Mouse (Mus musculus) forebrain, embryonic 12.5 days (tissue): Measurements from ENCODE around the gene Pafah1b2. TPM values are rescaled to one million over a fixed set of nuclear protein-coding genes. Genes with fewer than 3 reads are reported as not detected.
A peak's percentile ranks its signal among the peaks of the same experiment; 100 is the strongest.

ENCODE experiments used
- ATAC-seq: fragments of 200-750 bp; cut with Nextera tagmentation; 2 replicates; pipeline ENCODE4 v1.8.0; 2017; ENCODE audit warnings: moderate TSS enrichment; ENCODE audit not compliant: low FRiP score
- H3K27ac ChIP-seq: fragments of 300-500 bp; sonication (generic); 2 replicates; pipeline ENCODE4 v1.5.1; 2016; ENCODE audit warnings: mild to moderate bottlenecking
- H3K27me3 ChIP-seq: fragments of 300-500 bp; sonication (generic); 2 replicates; pipeline ENCODE4 v1.6.1; 2016; ENCODE audit warnings: mild to moderate bottlenecking
- H3K36me3 ChIP-seq: fragments of 300-500 bp; sonication (generic); replicated peaks from 2 replicates; pipeline ENCODE4 v1.6.1; 2016; ENCODE audit warnings: mild to moderate bottlenecking
- H3K4me1 ChIP-seq: fragments of 300-500 bp; sonication (generic); 2 replicates; pipeline ENCODE4 v1.6.1; 2016
- H3K4me2 ChIP-seq: fragments of 300-500 bp; sonication (generic); 2 replicates; pipeline ENCODE4 v1.6.1; 2016; ENCODE audit warnings: mild to moderate bottlenecking, moderate library complexity
- H3K4me3 ChIP-seq: fragments of 300-500 bp; sonication (generic); replicated peaks from 2 replicates; pipeline ENCODE4 v1.5.1; 2016; ENCODE audit warnings: mild to moderate bottlenecking
- H3K9ac ChIP-seq: fragments of 300-500 bp; sonication (generic); 2 replicates; pipeline ENCODE4 v1.6.1; 2016; ENCODE audit warnings: mild to moderate bottlenecking
- H3K9me3 ChIP-seq: fragments of 300-500 bp; sonication (generic); 2 replicates; pipeline ENCODE4 v1.6.1; 2016
- WGBS: fragments of 180-500 bp; shearing (Covaris S2); methylation state at CpG from one replicate; pipeline ENCODE4 v1.1.7; 2016; 5-methylcytosine and 5-hydroxymethylcytosine counted together
- polyA plus RNA-seq: library from polyadenylated mRNA; unstranded; fragments of >200 nt; fragmentation: Nextera tagmentation; extraction: Ambion mirVana; gene quantifications from 2 replicates; pipeline ENCODE4 v1.2.1, GENCODE M21; 2016

Gene Pafah1b2
- polyA plus RNA-seq, 1 experiment from 2014 or later, result 298 TPM

- peaks cover 34% of the 10 kb centered on the region for H3K4me1 ChIP-seq
- H3K27ac ChIP-seq, result no peak overlapping the region
- no peak overlapping the region for H3K4me3 ChIP-seq
- 0 out of 2 replicates have a peak, but pooled peaks cover 4% of the 10 kb centered on the region for H3K36me3 ChIP-seq
- no peak overlapping the region for H3K9ac ChIP-seq
- no peak for ATAC-seq
- H3K27me3 ChIP-seq, result no peaks in the 10 kb centered on the region
- 95% methylated on average over 6 of the region's 6 CpGs for WGBS
- no peaks in the 10 kb centered on the region for H3K9me3 ChIP-seq
- H3K4me2 ChIP-seq, result no peak overlapping the region
Observed at GRCm38 (mm10) chr9:46018316-46018715, 5.8 kb upstream of the Pafah1b2 start.

DNA sequence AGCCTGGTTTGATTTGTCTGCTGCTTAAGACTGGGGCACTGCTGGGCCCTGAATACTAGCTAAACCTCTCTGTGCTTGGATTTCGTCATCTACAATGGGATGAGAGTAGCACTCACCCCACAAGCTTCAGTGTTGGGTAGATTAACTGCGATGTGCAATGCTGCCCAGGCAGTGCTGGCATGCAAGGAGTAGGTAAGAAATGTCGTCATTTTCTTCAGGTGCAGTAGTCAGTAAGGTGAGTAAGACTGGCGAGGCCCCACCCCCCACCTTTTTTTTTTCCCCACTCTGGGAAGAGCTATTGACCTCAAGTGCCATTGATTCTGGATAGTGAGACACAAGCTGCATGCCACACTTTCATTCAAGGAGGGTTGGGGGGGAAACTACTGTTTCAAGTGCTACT is 3.9 kb upstream of the Pafah1b2 start:
- no peaks in the 10 kb centered on the region for H3K9me3 ChIP-seq
- H3K4me1 ChIP-seq, result peaks cover 44% of the 10 kb centered on the region
- peak overlapping the region; percentile 15; the same call in 1 of the 2 replicates for H3K27ac ChIP-seq
- ATAC-seq, result no peak
- H3K4me3 ChIP-seq, result no peak overlapping the region
- WGBS, result 52% methylated on average over 4 of the region's 4 CpGs
- peak overlapping the region; percentile 79 for H3K4me2 ChIP-seq
- H3K36me3 ChIP-seq, result 0 out of 2 replicates have a peak, but pooled peaks cover 4% of the 10 kb centered on the region
- 0 out of 2 replicates have a peak overlapping the region, but pooled peaks have one; percentile 1 for H3K9ac ChIP-seq
- peaks cover under 1% of the 10 kb centered on the region; the same call in 1 of the 2 replicates for H3K27me3 ChIP-seq

DNA sequence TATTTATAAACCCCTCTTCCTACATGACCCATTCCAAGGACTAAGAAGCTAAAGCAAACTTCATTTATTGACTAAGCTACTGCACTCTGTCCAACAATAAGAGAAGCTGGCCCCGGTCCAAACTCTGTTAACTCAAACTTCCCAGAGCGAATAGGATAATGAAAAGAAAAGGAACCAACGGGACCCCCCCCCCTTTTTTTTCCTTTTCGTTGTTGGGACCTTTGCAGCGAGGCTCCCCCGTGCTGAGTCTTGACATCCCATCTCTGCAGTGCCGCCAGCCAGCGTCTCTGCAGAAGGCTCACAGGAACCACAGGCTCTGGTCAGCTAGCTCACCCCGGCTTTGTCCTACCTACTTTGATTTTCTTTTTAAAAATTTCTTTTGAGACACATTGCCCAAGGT is 3.3 kb upstream of the Pafah1b2 start:
- peaks cover 47% of the 10 kb centered on the region for H3K4me1 ChIP-seq
- no peaks in the 10 kb centered on the region for H3K9me3 ChIP-seq
- no peak for ATAC-seq
- WGBS, result 14% methylated on average over 9 of the region's 9 CpGs
- peak overlapping the region; percentile 59; the same call in 1 of the 2 replicates for H3K27ac ChIP-seq
- H3K4me3 ChIP-seq, result no peak overlapping the region
- no peak overlapping the region for H3K9ac ChIP-seq
- H3K36me3 ChIP-seq, result 0 out of 2 replicates have a peak, but pooled peaks cover 2% of the 10 kb centered on the region
- peak overlapping the region; percentile 79 for H3K4me2 ChIP-seq
- H3K27me3 ChIP-seq, result peaks cover 4% of the 10 kb centered on the region; the same call in 1 of the 2 replicates

DNA sequence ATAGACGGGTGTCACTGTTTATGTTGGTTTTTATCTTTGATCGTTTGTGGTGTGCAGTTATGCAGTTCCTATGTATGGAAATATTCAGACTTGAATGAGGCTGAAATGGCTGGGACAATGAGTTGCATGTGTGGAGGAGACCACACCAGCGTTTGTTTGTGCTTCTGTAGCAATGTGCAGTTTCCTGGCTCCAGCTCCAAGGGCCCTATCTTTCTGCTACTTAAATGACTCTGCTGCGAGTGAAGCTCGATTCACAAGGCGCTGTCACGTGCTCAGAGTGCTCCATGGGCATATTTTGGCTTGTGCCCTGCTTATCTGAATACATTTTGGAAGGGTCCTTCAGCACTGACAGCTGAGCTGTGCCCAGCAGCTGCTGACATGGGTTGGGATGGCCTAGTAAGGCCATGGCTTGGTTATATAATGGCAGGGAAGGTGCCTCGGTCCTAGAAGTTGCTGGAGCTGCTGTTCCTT is 2.6 kb upstream of the Pafah1b2 start:
- H3K4me1 ChIP-seq, result peaks cover 47% of the 10 kb centered on the region
- WGBS, result 42% methylated on average over 8 of the region's 8 CpGs

GRCm38 (mm10) chr9:46014251-46014681 is 1.8 kb upstream of the Pafah1b2 start:
- no peak for ATAC-seq
- peak overlapping the region; percentile 95 for H3K4me3 ChIP-seq
- H3K4me2 ChIP-seq, result peak overlapping the region; percentile 79
- peaks cover 47% of the 10 kb centered on the region for H3K4me1 ChIP-seq
- H3K27me3 ChIP-seq, result peaks cover 4% of the 10 kb centered on the region; the same call in 1 of the 2 replicates
- no peak overlapping the region for H3K27ac ChIP-seq
- no peaks in the 10 kb centered on the region for H3K9me3 ChIP-seq
- H3K9ac ChIP-seq, result no peak overlapping the region
- under 1% methylated on average over 10 of the region's 10 CpGs for WGBS
- no peaks in the 10 kb centered on the region for H3K36me3 ChIP-seq

More for the DNA sequence above, 2.6 kb upstream of the Pafah1b2 start:
- Histone ChIP-seq H3K4me3 (peak overlapping the region; percentile 8), H3K4me2 (peak overlapping the region; percentile 79), H3K36me3 (no peaks in the 10 kb centered on the region), H3K27me3 (peaks cover 4% of the 10 kb centered on the region; the same call in 1 of the 2 replicates), H3K9me3 (no peaks in the 10 kb centered on the region), H3K27ac (peak overlapping the region; percentile 59), H3K9ac (peak overlapping the region; percentile 33; the same call in 1 of the 2 replicates)
- no peak for ATAC-seq

GRCm38 (mm10) chr9:46013616-46014015 is 1.1 kb upstream of the Pafah1b2 start:
- H3K27ac ChIP-seq, result peak overlapping the region; percentile 85
- peaks cover 4% of the 10 kb centered on the region; the same call in 1 of the 2 replicates for H3K27me3 ChIP-seq
- WGBS, result 2% methylated on average over 5 of the region's 5 CpGs
- H3K9me3 ChIP-seq, result no peaks in the 10 kb centered on the region
- no peak for ATAC-seq
- H3K36me3 ChIP-seq, result no peaks in the 10 kb centered on the region
- H3K9ac ChIP-seq, result peak overlapping the region; percentile 95
- peak overlapping the region; percentile 79 for H3K4me2 ChIP-seq
- peak overlapping the region; percentile 95 for H3K4me3 ChIP-seq
- peaks cover 47% of the 10 kb centered on the region for H3K4me1 ChIP-seq

- peak overlapping the region; percentile 95 for H3K4me3 ChIP-seq
- peak; percentile 63 for ATAC-seq
- peak overlapping the region; percentile 85 for H3K27ac ChIP-seq
- H3K36me3 ChIP-seq, result no peaks in the 10 kb centered on the region
- peaks cover 47% of the 10 kb centered on the region for H3K4me1 ChIP-seq
- peak overlapping the region; percentile 95 for H3K9ac ChIP-seq
- under 1% methylated on average over 45 of the region's 46 CpGs for WGBS
- no peaks in the 10 kb centered on the region for H3K9me3 ChIP-seq
- H3K4me2 ChIP-seq, result peak overlapping the region; percentile 79
- H3K27me3 ChIP-seq, result peaks cover 4% of the 10 kb centered on the region; the same call in 1 of the 2 replicates
Observed at GRCm38 (mm10) chr9:46013009-46013586, 608 bp upstream of the Pafah1b2 start.

- Histone ChIP-seq H3K4me2 (peak overlapping the region; percentile 79), H3K4me1 (peaks cover 42% of the 10 kb centered on the region), H3K36me3 (no peaks in the 10 kb centered on the region), H3K9me3 (no peaks in the 10 kb centered on the region), H3K27ac (no peak overlapping the region), H3K9ac (no peak overlapping the region), H3K27me3 (peaks cover 4% of the 10 kb centered on the region; the same call in 1 of the 2 replicates), H3K4me3 (no peak overlapping the region)
- 54% methylated on average over 3 of the region's 3 CpGs for WGBS
- ATAC-seq, result no peak
Observed at GRCm38 (mm10) chr9:46011094-46011970, 1.2 kb downstream of the Pafah1b2 start.

GRCm38 (mm10) chr9:46009669-46009983 is 2.9 kb downstream of the Pafah1b2 start:
- Histone ChIP-seq H3K9me3 (no peaks in the 10 kb centered on the region), H3K36me3 (no peaks in the 10 kb centered on the region), H3K27me3 (peaks cover 4% of the 10 kb centered on the region; the same call in 1 of the 2 replicates), H3K4me2 (no peak overlapping the region), H3K4me1 (peaks cover 26% of the 10 kb centered on the region), H3K27ac (no peak overlapping the region), H3K4me3 (no peak overlapping the region), H3K9ac (no peak overlapping the region)
- no peak for ATAC-seq
- WGBS, result 86% methylated on average over 1 of the region's 1 CpGs

DNA sequence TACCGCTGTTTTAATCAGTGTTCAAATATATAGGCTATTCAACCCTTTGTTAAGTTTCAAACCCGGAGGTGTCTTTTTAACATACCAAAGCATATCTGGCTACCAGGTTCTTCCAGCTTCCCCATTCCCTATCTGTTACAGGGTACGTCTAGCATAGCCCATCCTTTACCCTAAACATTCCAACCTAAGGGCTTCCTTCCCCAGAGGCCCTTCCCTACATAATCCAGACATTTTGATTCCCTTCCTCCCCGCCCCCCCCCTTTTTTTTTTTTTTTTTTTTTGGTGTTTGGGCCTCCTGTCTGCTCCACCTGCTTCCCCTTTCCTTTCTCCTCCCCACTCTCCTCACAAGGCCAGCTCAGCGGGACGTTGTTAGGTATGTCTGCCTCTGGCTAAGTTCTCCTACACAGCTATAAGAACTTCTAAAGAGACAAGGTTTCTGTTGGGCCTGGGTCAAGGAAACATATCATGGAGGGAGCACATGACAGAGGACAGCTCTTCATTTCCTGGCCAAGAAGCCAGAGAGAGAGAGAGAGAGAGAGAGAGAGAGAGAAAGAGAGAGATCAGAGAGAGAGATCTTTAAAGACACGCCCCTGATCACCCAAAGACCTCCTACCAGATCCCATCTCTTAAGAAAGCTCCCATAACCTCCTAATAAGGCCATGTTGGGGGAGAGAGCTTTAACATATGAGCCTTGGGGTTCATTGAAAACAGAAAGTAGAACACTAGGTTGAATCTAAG is 3.4 kb downstream of the Pafah1b2 start:
- no peak for ATAC-seq
- Histone ChIP-seq H3K36me3 (no peaks in the 10 kb centered on the region), H3K4me3 (no peak overlapping the region), H3K4me2 (no peak overlapping the region), H3K4me1 (peaks cover 21% of the 10 kb centered on the region), H3K9ac (no peak overlapping the region), H3K27ac (no peak overlapping the region), H3K27me3 (peaks cover 4% of the 10 kb centered on the region; the same call in 1 of the 2 replicates), H3K9me3 (no peaks in the 10 kb centered on the region)
- 82% methylated on average over 7 of the region's 7 CpGs for WGBS

DNA sequence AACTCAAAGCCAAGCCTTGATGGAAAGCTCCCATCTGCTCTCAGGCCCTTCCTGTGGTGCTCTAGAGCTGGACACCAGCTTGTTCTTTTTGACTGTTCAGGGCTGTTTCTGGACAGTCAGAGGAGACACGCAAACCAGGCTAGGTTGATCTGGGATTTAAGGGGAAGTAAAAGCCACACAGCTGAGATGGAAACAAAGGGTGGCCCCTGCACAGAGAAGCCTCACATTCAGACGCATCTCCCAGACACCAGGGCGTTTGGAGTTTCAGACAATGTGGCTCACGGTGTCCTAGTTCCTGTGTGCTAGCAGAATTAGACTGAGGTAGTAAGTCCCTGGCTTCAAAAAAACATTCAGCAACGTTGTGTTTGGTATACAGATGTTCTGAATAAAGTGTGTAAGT is 6.3 kb downstream of the Pafah1b2 start:
- Histone ChIP-seq H3K4me1 (peaks cover under 1% of the 10 kb centered on the region; the same call in 1 of the 2 replicates), H3K27me3 (peaks cover 2% of the 10 kb centered on the region; the same call in 1 of the 2 replicates), H3K36me3 (no peaks in the 10 kb centered on the region), H3K4me2 (no peak overlapping the region), H3K27ac (no peak overlapping the region), H3K4me3 (no peak overlapping the region), H3K9ac (no peak overlapping the region), H3K9me3 (no peaks in the 10 kb centered on the region)
- WGBS, result 58% methylated on average over 5 of the region's 5 CpGs
- ATAC-seq, result no peak

DNA sequence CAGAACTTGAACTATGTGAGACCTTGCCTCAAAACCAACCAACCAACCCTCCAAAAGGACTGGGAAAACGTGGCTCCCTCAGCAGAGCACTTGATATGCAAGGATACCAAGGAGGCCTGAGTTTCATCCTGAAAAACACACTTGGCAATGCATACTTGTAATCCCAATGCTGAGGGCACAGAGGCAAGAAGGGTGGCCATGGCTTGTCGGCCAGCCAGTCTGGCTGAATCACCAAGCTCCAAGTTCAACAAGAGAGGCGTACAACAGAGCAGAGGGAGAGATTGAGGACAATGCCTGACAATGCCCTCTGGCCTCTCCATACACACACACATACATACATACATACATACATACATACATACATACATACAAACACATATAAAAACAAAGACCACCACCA is 8.0 kb downstream of the Pafah1b2 start:
- H3K9me3 ChIP-seq, result no peaks in the 10 kb centered on the region
- no peak overlapping the region for H3K4me2 ChIP-seq
- ATAC-seq, result no peak
- no peaks in the 10 kb centered on the region for H3K4me1 ChIP-seq
- H3K9ac ChIP-seq, result no peak overlapping the region
- no peak overlapping the region for H3K27ac ChIP-seq
- no peaks in the 10 kb centered on the region for H3K27me3 ChIP-seq
- H3K4me3 ChIP-seq, result no peak overlapping the region
- 64% methylated on average over 3 of the region's 3 CpGs for WGBS
- H3K36me3 ChIP-seq, result no peaks in the 10 kb centered on the region
